Mouse (Mus musculus): ENCODE results near the gene Gdf1. TPM values are rescaled to one million over a fixed set of nuclear protein-coding genes. Genes with fewer than 3 reads are reported as not detected.

Gdf1 gene
- polyA plus RNA-seq, 1 experiment from 2014 or later = 4.2 TPM

DNA sequence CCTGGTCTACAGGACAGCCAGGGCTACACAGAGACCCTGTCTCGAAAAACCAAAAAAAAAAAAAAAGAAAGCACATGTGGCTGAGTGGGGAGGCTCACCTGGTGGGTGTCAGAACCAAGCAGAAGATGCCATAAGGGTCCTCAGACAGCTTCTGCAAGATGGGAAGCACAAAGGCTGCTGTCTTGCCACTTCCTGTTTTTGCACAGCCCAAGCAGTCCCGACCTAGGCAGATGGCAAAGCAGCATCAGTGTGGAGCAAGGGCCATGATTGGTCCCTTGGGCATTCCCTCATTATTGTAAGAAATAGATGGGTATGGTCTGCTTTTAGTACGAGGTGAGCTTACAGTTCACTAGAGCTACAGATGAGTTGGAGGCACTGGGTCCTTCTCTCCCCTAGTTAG lies 28.7 kb upstream of the Gdf1 start:
- Histone ChIP-seq H3K4me1 (ENCODE audit: control insufficient read depth, insufficient read depth, low read length) (peaks cover 12% of the 10 kb centered on the region), H3K4me2 (ENCODE audit: low read length) (no peak overlapping the region), H3K4me3 (ENCODE audit: low read depth, low read length) (no peak overlapping the region), H3K27ac (ENCODE audit: low read depth, low read length) (no peak overlapping the region), H3K36me3 (ENCODE audit: control insufficient read depth, insufficient read depth, low read length) (peaks cover 54% of the 10 kb centered on the region), H3K9ac (ENCODE audit: low read length) (no peak overlapping the region), H3K9me3 (replicated peaks; ENCODE audit: control insufficient read depth, low read length) (no peaks in the 10 kb centered on the region), H3K27me3 (replicated peaks; ENCODE audit: control insufficient read depth, insufficient read depth, low read length) (no peaks in the 10 kb centered on the region)
- 93% methylated on average over 3 of the region's 3 CpGs for WGBS
- DNase-seq (ENCODE audit: low spot score) (no peak), ATAC-seq (no peak)

GRCm38 (mm10) chr8:70302358-70302890 lies 27.2 kb upstream of the Gdf1 start, which contains the start of the genes Ddx49 and Cope:
Gene Ddx49, minus strand, starts transcription at chr8:70302489.
Gene Cope, plus strand, starts transcription at chr8:70302518.
- Histone ChIP-seq H3K27me3 (replicated peaks; ENCODE audit: control insufficient read depth, insufficient read depth, low read length) (no peaks in the 10 kb centered on the region), H3K4me3 (ENCODE audit: low read depth, low read length) (peak within 1 kb of the TSS; percentile 81), H3K4me2 (ENCODE audit: low read length) (peak within 1 kb of the TSS; percentile 92), H3K9me3 (replicated peaks; ENCODE audit: control insufficient read depth, low read length) (no peaks in the 10 kb centered on the region), H3K4me1 (ENCODE audit: control insufficient read depth, insufficient read depth, low read length) (peaks cover 12% of the 10 kb centered on the region), H3K9ac (ENCODE audit: low read length) (peak within 1 kb of the TSS; percentile 81), H3K36me3 (ENCODE audit: control insufficient read depth, insufficient read depth, low read length) (peaks cover 51% of the 10 kb centered on the region), H3K27ac (ENCODE audit: low read depth, low read length) (no peak within 1 kb of the TSS)
- ATAC-seq (peak; percentile 95), DNase-seq (ENCODE audit: low spot score) (peak; percentile 96)
- WGBS = under 1% methylated on average over 40 of the region's 40 CpGs

- Histone ChIP-seq H3K27ac (ENCODE audit: low read depth, low read length) (no peak overlapping the region), H3K9me3 (replicated peaks; ENCODE audit: control insufficient read depth, low read length) (no peaks in the 10 kb centered on the region), H3K36me3 (ENCODE audit: control insufficient read depth, insufficient read depth, low read length) (peaks cover 51% of the 10 kb centered on the region), H3K9ac (ENCODE audit: low read length) (peak overlapping the region; percentile 81), H3K4me3 (ENCODE audit: low read depth, low read length) (peak overlapping the region; percentile 81), H3K4me2 (ENCODE audit: low read length) (peak overlapping the region; percentile 92), H3K27me3 (replicated peaks; ENCODE audit: control insufficient read depth, insufficient read depth, low read length) (no peaks in the 10 kb centered on the region), H3K4me1 (ENCODE audit: control insufficient read depth, insufficient read depth, low read length) (peaks cover 12% of the 10 kb centered on the region)
- DNase-seq (ENCODE audit: low spot score) (no peak), ATAC-seq (peak; percentile 40)
- WGBS = 7% methylated on average over 16 of the region's 16 CpGs
Measured at GRCm38 (mm10) chr8:70302901-70303300, 26.7 kb upstream of the Gdf1 start.

DNA sequence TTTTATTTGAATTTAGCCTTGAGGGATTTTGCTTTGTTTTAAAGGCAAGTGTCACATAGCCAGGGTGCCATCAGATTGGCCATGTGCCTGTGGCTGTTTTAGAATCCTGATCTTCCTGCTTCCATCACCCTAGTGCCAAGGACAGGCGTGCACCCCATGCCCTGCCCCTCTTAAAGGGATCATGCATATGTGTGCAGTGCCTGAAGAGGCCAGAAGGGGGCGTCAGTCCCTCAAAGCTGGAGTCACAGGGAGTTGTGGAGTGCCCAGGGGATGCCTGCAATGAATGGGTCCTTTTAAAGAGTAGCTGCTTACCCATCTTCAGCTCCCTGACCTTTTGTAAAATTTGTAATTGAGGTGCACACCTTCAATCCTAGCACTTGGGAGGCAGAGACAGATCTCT lies 20.3 kb upstream of the Gdf1 start:
- Histone ChIP-seq H3K27ac (ENCODE audit: low read depth, low read length) (no peak overlapping the region), H3K4me2 (ENCODE audit: low read length) (no peak overlapping the region), H3K9me3 (replicated peaks; ENCODE audit: control insufficient read depth, low read length) (no peaks in the 10 kb centered on the region), H3K9ac (ENCODE audit: low read length) (no peak overlapping the region), H3K27me3 (replicated peaks; ENCODE audit: control insufficient read depth, insufficient read depth, low read length) (no peaks in the 10 kb centered on the region), H3K4me1 (ENCODE audit: control insufficient read depth, insufficient read depth, low read length) (no peaks in the 10 kb centered on the region), H3K36me3 (ENCODE audit: control insufficient read depth, insufficient read depth, low read length) (peaks cover 81% of the 10 kb centered on the region), H3K4me3 (ENCODE audit: low read depth, low read length) (no peak overlapping the region)
- no peak for ATAC-seq
- 30% methylated on average over 2 of the region's 2 CpGs for WGBS
- no peak for DNase-seq (ENCODE audit: low spot score)

GRCm38 (mm10) chr8:70313399-70313798 lies 16.2 kb upstream of the Gdf1 start:
- Histone ChIP-seq H3K4me2 (ENCODE audit: low read length) (no peak overlapping the region), H3K9me3 (replicated peaks; ENCODE audit: control insufficient read depth, low read length) (no peaks in the 10 kb centered on the region), H3K9ac (ENCODE audit: low read length) (no peak overlapping the region), H3K36me3 (ENCODE audit: control insufficient read depth, insufficient read depth, low read length) (peaks cover 48% of the 10 kb centered on the region), H3K27ac (ENCODE audit: low read depth, low read length) (no peak overlapping the region), H3K4me1 (ENCODE audit: control insufficient read depth, insufficient read depth, low read length) (peaks cover 24% of the 10 kb centered on the region), H3K4me3 (ENCODE audit: low read depth, low read length) (no peak overlapping the region), H3K27me3 (replicated peaks; ENCODE audit: control insufficient read depth, insufficient read depth, low read length) (no peaks in the 10 kb centered on the region)
- 79% methylated on average over 2 of the region's 2 CpGs for WGBS
- ATAC-seq = no peak
- DNase-seq (ENCODE audit: low spot score) = no peak

DNA sequence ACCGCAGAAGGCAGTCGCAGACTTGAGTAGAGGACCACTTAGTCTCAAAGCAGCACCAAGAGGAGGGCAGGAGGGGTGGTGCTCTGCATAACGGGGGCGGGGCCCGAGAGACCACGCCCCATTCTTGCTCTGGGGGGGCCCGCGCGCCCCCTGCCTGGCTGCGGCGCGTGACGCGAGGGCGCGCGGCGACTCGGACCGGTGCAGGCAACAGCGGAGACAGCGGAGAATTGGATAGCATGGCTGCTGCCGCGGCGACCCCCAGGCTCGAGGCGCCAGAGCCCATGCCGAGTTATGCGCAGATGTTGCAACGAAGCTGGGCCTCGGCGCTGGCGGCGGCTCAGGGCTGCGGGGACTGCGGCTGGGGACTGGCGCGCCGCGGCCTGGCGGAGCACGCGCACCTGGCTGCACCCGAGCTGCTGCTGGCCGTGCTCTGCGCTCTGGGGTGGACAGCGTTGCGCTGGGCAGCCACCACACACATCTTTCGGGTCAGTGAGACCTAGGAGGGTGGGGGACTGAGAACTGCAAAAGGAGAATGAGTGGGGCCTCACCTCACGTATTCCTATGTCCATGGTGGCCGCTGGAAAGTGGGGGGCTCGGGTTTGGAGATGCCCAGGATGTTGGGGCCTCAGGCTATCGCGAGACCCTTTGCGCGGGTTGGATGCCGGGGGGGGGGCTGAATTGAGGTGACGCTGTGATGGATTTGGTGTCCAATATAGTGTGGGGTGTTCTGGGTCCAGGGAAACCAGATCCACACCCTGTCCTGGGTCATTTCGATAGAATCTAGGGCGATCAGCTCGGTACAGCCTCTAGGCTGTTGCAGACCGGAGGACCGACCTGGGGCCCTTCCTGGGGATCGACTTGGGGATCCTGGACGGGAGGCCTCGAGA lies 13.8 kb upstream of the Gdf1 start, which contains the start of gene Cers1:
Gene Cers1 (plus strand): TSS at position 152 of the 887 bp plus-strand sequence.
- peak within 1 kb of the TSS; percentile 95 for H3K27ac ChIP-seq (ENCODE audit: low read depth, low read length)
- peak within 1 kb of the TSS; percentile 75 for H3K9ac ChIP-seq (ENCODE audit: low read length)
- DNase-seq (ENCODE audit: low spot score) = peak; percentile 83
- H3K36me3 ChIP-seq (ENCODE audit: control insufficient read depth, insufficient read depth, low read length) = peaks cover 35% of the 10 kb centered on the region
- H3K4me3 ChIP-seq (ENCODE audit: low read depth, low read length) = peak within 1 kb of the TSS; percentile 46
- no peaks in the 10 kb centered on the region for H3K27me3 ChIP-seq (replicated peaks; ENCODE audit: control insufficient read depth, insufficient read depth, low read length)
- peaks cover 24% of the 10 kb centered on the region for H3K4me1 ChIP-seq (ENCODE audit: control insufficient read depth, insufficient read depth, low read length)
- no peaks in the 10 kb centered on the region for H3K9me3 ChIP-seq (replicated peaks; ENCODE audit: control insufficient read depth, low read length)
- peak; percentile 60 for ATAC-seq
- H3K4me2 ChIP-seq (ENCODE audit: low read length) = peak within 1 kb of the TSS; percentile 84
- WGBS = 1% methylated on average over 59 of the region's 66 CpGs

GRCm38 (mm10) chr8:70316511-70317504 lies 12.8 kb upstream of the Gdf1 start:
- DNase-seq (ENCODE audit: low spot score) = peak; percentile 99
- peaks cover 24% of the 10 kb centered on the region for H3K4me1 ChIP-seq (ENCODE audit: control insufficient read depth, insufficient read depth, low read length)
- peak overlapping the region; percentile 75 for H3K9ac ChIP-seq (ENCODE audit: low read length)
- peak overlapping the region; percentile 84 for H3K4me2 ChIP-seq (ENCODE audit: low read length)
- peak overlapping the region; percentile 95 for H3K27ac ChIP-seq (ENCODE audit: low read depth, low read length)
- WGBS = 5% methylated on average over 15 of the region's 15 CpGs
- peak overlapping the region; percentile 46 for H3K4me3 ChIP-seq (ENCODE audit: low read depth, low read length)
- H3K27me3 ChIP-seq (replicated peaks; ENCODE audit: control insufficient read depth, insufficient read depth, low read length) = no peaks in the 10 kb centered on the region
- ATAC-seq = peak; percentile 93
- H3K36me3 ChIP-seq (ENCODE audit: control insufficient read depth, insufficient read depth, low read length) = peaks cover 33% of the 10 kb centered on the region
- H3K9me3 ChIP-seq (replicated peaks; ENCODE audit: control insufficient read depth, low read length) = no peaks in the 10 kb centered on the region

DNA sequence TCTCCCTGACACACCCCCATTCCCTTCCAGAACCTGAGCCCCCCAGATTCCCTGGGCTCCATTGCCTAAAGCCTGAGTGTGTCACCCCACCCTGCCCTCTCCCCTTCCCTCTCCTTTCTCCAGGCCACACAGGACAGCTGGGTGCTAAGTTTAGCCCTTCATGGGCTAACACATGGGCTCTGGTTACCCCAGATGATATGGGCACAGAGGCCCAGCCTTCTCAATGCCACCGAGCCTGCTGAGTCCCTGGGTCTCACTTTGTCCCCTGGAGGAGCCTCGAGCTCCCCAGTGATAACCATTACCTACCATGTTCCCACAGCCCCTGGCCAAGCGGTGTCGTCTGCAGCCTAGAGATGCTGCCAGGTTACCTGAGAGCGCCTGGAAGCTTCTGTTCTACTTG lies 11.7 kb upstream of the Gdf1 start:
- Histone ChIP-seq H3K27me3 (replicated peaks; ENCODE audit: control insufficient read depth, insufficient read depth, low read length) (no peaks in the 10 kb centered on the region), H3K9me3 (replicated peaks; ENCODE audit: control insufficient read depth, low read length) (no peaks in the 10 kb centered on the region), H3K27ac (ENCODE audit: low read depth, low read length) (peak overlapping the region; percentile 95), H3K4me1 (ENCODE audit: control insufficient read depth, insufficient read depth, low read length) (peaks cover 24% of the 10 kb centered on the region), H3K36me3 (ENCODE audit: control insufficient read depth, insufficient read depth, low read length) (peaks cover 34% of the 10 kb centered on the region), H3K4me3 (ENCODE audit: low read depth, low read length) (peak overlapping the region; percentile 46; the same call in 1 of the 2 replicates), H3K4me2 (ENCODE audit: low read length) (peak overlapping the region; percentile 84), H3K9ac (ENCODE audit: low read length) (peak overlapping the region; percentile 45; the same call in 1 of the 2 replicates)
- 78% methylated on average over 5 of the region's 5 CpGs for WGBS
- DNase-seq (ENCODE audit: low spot score) (no peak), ATAC-seq (no peak)

All from forebrain, embryonic 14.5 days (tissue).